Mouse (Mus musculus): ENCODE measurements at regions not wholly inside any gene's neighbourhood (a gene's known extent, or its start where the extent isn't known, plus 50 kb on each side); places are given as distances from the start of the nearest gene placed in this dataset.

DNA sequence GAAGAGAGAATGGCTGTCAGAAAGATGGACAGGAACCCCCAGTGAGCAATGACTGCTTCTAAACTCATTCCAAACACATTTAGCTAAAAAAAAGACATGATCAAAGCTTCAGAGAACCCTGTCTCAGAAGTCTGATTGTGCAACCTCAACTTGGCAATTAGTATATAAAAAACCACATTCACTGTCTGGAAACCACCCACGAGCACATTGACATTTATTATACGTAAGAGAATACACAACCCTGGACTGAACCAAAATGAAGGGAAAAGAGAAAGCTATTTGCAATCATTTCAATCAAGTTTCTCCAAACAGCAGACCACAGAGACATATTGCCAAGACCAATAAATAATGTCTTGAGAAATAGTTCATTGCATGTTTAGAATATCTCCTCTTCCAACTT is 820.7 kb upstream of the Adgrl2 start:
- no peak for DNase-seq (ENCODE audit: low spot score)

DNA sequence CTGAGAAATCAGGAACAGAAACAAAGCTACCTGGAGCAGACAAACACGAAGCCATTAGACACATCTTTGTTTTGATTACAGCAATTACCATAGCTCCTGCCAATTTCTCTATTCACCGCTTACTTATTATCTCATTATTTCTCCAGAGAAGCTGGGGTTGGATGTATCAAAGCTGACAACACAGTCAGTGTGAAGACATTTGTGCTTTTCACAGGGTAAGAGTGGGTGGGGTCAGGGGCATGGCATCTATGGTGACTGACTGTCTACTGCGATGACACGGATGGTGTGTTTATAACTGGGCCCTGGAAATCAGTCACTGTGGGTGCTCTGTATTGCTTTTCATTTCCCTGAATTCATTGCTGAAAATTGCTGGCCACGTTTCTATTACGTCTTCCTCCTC is 815.0 kb upstream of the Adgrl2 start:
- DNase-seq (ENCODE audit: low spot score), result no peak

DNA sequence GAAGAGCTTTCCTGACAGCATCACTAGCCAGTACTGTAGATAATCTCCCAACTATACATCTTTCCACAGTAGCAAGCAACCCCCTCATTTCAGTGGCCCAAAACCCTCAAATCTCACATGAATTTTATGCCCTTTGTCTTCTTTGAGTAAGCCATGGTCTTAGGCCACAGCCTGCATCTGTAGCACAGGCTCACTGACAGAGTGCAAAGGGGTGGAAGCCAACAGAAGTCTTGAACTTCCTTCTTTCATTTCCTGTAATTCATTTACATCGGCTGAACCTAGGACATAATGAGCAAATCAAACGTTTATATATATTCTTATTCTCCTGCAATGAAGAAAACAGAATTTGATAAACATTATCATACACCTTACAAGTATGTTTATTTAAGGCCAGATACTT is 805.8 kb upstream of the Adgrl2 start:
- DNase-seq (ENCODE audit: low spot score), result no peak

DNA sequence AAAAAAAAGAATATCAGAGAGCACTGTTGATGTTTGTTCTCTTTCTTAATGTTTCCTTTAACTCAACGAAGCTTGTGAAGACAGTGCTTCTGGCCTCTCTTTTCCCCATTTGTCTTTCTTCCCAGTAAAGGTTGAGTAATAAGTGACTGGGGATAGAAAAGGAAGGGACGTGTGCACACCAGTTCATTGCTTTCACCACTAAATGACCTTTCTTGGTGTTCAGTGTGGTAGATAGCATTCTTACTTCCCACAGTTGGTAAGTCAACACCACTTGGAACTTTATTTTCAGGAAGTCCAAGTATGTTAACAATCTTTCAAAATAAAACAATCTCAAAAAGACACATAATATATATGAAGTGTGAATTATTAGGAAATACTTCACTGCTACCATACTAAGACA is 801.2 kb upstream of the Adgrl2 start:
- no peak for DNase-seq (ENCODE audit: low spot score)

DNA sequence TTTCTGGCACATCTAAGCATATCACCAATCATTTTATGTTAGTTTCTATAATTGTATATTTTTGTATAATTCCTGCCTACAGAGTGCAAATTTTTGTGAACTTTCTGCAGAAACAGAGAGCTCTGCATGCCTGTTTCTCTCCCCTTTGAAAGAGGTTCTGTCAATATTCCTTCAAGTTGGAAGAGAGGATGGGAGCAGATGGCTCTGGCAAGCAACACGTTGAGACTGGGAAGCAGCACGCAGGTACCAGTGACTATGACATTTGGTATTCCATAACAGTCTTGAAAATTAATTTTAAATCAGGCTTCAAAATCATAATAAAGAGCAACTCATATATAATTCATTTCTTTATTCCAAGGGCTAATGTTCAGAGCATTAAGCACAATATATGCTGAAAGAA is 795.7 kb upstream of the Adgrl2 start:
- no peak for DNase-seq (ENCODE audit: low spot score)

DNA sequence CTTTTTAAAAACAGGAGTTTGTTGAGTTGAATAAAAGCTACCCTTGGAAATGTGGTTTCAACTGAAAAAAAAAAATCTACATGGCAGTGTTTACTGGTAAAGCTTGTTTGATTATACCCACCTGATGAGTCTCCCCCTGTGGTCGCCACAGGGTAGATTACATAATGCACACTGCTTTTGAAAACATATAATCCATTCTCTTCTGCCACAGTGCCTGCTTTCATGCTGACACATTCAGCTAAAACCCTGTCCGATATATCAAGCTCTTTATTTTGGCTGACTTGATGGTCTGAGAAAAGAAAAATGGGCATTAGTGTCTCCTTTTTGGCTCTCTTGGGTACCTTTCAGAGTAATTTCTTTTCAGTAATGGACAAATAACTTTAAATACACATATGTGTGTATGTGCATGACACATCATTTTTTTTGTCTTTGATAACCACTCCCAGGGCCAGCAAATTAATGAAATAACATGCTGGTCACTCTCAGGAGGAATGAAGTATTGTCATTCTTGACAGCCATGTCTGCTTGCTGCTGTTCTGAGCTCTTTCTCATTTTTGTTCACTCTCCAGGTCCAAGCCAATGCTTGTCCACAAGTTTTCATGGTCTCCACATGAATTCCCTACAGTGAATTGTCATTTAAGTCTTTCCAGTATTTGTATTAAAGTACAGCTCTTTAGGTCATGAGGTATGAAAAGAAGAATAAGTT is 793.7 kb upstream of the Adgrl2 start:
- DNase-seq (ENCODE audit: low spot score), result no peak

DNA sequence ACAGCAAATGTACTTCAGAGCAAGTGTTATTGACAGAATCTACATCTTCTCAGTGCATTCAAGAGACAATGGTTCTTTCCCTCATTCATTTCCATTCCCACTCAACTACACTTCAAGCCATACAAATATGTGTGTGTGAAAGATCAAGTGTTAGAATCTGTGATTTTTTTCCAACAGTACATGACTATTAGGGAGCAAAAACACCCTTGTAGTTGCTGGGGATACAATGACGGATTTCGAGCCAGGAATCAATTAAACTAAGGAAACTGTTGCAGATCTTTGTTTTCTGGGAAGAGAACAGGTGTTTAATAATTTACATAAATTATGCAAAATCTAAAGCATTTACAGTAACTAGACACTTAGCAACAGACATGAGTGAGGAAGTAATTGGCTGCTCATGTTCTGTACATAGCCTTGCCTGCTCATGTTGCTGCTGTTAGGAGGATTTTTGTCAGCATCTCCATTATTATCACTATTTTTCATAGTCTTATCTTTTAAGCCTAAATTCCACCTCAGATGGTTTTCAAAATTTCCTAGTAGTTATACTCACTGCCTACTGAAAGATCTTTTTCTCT is 777.6 kb upstream of the Adgrl2 start:
- no peak for DNase-seq (ENCODE audit: low spot score)

DNA sequence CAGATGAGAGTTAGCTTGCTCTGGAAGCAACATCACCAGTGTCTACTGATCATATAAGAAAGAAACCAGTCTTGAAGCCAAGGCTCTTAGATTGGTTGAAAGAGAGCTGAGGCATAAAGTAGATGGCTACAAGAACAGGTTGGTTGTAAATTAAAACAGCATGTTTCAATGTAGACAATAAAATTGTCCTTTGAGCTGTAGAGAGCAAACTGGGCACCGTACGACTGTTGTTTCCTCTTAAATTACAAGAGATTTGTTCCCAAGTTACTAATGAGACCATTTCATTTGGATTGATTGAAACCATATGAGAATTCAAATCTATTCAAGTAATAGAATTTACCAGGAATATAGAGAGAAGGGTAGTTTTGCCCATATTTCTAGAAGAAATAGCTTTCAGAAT is 770.9 kb upstream of the Adgrl2 start:
- no peak for DNase-seq (ENCODE audit: low spot score)

DNA sequence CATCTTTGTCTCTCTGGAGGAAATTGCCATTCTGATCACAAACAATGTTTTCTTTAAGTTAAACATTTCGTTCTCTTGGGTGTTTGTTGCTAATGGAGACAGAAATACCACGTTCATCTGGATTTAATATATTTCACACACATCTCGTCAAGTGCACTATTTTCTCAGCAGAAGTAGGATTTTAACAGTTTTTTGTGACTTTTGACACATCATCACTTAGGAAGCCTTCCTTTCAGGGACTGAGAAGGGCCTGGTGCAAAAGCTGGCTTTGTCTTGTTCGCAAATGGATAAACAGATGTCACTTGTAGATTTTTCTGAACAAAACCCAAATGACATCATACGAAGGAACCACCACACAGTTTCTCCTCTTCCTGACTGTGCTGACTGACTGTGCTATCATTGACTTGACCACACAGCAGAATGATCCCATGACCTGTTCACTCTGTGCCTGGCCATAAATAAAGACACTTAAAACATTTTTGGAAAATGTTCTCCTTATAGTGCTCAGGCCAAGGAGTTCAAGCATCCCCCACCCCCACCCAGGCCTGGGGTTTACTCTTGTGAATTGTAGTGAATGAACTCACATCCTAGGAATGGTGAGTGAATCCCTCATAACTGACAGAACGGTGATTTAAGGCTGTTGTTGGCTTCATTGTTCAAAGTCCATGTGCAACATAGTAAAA is 767.7 kb upstream of the Adgrl2 start:
- DNase-seq (ENCODE audit: low spot score), result no peak

DNA sequence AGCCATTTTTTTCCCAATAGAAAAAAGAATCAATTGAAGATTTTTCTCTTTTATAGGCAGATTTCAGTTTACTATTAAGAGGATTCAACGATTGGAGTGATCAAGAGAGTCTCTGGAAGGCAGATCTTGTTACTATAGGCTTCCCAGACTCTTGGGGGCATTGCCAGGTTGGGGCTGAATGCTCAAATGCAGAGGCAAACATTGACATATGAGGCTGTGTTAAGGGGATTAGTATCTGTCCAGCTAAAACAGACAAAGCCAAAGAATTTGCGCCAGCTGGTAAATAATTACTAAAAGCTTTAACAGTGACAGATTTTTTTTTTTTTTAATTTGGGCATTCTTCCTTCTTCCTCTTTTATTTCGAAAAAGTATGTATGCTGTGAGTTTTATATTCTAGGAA is 745.7 kb upstream of the Adgrl2 start:
- no peak for DNase-seq (ENCODE audit: low spot score)

DNA sequence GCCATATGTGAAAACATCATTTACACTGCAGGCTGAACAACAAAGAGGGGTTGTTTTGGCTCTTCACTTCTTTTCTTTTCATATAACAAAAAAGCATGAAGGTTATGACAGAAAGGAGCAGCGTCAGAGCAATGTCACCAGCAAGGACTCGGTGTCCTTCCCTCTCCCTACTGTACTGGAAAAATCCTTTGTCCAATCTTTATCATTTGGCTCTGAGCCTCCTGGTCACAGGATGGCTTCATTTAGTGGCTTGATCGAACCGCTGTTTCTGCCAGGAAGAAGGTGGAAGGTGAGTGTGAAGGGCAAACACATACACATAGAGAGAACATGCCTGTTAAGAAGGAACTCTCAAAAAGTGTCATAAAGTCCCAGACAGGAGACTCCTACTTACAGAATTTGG is 735.9 kb upstream of the Adgrl2 start:
- DNase-seq (ENCODE audit: low spot score), result no peak

DNA sequence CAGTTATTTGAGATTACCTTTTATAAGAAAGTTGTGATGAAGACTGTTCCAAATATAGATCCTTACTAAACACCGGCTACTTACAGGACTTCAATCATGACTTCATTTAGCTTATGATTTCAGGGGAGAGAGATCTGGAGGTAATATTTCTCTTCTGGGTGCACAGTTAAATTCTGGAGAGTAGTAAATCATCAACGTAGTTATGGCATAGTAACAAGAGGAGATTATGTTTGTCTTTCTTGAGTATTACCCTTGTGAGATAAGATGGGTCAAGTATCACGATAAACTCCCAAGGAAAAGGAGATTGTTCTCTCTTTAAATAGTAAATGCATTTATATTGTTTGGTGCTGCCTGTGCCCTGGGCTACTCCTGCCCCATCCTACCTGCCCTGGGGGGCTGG is 734.5 kb upstream of the Adgrl2 start:
- DNase-seq (ENCODE audit: low spot score), result no peak

DNA sequence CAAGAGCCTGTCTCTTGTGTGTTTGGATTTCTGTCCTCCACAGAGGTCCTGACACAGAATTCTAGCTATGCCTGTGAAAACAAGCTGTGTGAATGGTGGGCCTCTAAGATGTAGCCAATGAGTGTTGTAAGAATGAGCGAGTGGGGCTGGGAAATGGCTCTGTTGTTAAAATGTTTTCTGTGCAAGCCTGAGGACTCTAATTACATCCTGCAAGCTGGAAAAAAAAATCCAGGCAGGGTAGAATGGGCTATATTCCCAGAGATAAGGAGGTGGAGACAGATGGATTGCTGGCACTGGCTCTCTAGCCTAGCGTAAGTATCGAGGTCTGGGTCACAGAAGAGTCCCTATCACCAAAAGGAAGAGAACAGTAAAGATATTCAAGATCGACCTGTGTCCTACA is 731.5 kb upstream of the Adgrl2 start:
- no peak for DNase-seq (ENCODE audit: low spot score)

DNA sequence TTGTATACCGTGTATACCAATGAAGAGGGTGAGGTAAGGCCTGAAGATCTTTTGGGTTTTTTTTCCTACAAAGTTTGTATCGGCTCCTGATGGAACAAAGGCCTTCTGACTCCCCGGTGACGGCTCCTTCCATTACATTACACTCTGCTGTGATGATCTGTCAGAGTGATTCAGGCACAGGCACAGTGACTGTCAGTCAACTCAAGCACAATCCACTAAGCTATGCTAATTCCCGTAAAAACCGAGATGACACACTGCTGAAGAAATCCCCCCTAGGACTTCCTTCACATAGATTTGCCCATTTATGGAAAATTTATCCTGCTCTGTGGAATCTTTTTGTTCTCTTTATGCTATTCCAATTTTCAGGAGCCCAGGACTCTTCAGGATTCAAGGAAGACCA is 730.0 kb upstream of the Adgrl2 start:
- no peak for DNase-seq (ENCODE audit: low spot score)

DNA sequence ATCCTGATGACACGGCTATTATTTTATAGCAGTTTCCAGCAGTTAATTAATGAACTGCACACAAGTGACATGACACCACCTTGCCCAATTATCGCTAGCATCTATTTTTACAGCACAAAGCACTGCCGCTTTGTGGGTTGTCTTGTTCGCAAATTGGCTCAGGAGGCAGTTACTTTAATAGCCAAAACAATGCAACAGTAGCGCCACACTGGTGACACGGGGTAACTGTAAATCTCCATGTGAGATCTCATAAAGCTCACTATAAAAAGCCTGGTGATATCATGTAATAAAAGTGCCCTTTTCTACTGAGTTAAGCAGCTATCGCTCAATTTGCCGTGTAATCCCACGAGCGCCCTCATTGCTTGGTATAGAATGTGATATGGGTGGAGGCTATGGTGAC is 715.4 kb upstream of the Adgrl2 start:
- no peak for DNase-seq (ENCODE audit: low spot score)

DNA sequence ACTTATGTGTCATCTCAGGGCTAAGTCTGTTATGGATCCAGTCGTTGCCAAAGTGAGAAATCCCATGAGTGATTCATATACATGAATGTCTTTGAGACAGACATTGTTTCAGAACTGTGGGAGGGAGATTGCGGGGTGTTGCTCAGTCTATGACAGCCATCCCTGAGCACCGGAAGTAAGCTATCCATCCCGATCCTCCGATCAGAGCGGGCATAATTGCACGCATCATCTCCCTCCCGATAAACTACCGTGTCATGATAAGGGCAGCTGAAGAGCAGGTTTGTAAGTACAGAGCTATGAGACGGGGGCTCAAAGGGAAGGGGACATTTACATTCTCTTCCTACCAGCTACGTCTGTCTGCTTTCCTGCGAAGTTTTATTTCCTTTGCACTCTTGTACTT is 715.0 kb upstream of the Adgrl2 start:
- no peak for DNase-seq (ENCODE audit: low spot score)

DNA sequence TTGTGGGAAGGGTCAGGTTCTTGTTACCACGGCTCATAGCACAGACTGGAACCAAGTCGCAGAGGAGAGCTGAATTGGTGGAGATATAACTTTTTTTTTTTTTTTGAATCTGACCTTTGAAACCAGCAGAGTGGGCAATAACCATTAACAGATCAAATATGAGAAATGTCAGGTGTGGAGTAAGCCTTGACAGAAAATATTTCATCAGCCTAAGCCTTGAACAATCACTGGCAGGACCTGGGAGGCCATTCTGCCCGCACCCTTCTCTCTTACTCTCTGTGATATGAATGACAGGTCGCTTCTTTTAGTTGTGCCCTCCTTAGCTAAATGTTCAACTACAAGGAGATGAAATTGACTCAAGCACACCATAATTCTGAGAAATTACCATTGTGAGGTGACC is 714.1 kb upstream of the Adgrl2 start:
- DNase-seq (ENCODE audit: low spot score), result no peak

DNA sequence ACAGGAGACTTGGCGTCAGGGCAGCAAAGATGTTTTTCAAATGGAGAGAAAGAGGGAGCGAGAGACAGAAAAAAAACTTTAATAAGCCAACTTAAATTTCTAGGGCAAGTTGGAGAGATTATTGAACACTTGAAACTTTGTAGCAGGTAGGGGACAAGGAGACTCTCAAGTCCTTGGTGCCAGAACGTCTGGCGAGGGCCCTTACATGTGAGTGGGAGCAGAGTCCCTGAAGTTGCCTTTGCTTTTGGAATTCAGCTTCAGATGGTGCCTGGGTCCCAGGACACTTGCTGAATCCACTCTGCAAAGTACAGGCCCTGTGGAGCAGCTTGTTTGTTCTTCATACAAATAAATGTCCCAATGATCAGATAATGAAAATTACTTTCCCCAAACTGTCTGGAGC is 693.2 kb upstream of the Adgrl2 start:
- DNase-seq (ENCODE audit: low spot score), result no peak

DNA sequence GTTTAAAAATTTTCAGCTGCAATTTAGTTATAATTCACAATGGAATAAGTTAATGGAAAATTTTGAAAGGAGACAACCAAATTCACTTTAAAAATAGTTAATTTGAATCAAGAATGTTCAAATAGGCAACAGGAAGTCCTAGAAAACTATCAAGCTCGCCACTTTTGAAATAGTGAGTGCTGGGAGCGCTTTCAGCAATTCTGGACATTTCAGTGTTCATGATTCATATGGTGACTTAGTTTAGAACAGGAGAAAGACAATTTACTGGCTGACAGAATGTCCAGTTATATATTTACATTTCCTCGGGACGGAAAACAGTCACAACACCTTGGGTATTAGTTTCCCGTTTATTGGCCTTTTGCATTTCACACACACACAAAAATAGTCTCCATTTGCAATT is 691.9 kb upstream of the Adgrl2 start:
- DNase-seq (ENCODE audit: low spot score), result no peak

DNA sequence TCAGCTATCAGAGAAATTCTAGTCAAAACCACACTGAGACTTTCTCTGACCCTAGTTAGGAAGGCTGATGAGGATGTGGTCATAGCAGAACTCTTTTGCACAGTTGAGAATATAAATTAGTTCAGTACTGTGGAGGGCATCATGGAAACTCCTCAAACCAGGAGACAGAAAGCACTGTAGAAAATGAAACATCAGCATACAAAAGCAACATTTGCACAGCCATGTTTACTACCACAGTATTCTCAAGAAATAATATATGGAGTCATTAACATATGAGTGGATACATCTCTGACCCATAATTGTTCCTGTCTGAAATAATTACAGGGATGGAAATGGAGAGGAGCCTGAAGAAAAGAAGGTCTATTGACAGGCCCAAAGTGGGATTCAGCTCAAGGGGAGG is 683.6 kb upstream of the Adgrl2 start:
- no peak for DNase-seq (ENCODE audit: low spot score)

DNA sequence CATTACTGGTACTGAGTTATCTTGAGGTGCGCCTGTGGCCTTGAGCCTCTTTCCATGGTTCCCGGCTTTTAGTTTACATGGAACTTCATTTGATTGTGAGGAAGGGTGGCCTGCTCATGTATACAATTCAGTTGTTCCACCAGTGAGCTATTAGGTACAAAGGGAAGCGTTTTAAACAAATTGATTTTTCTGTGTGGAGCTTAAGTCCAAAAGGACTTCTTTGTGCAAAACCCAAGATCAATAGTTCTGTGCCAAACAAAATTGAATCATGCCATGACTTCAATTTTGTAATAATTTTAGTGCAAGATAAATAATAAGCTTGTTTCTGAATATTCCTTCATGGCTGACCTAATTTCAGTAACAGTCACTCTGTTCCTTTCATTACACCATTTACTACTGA is 674.3 kb upstream of the Adgrl2 start:
- DNase-seq (ENCODE audit: low spot score), result no peak

DNA sequence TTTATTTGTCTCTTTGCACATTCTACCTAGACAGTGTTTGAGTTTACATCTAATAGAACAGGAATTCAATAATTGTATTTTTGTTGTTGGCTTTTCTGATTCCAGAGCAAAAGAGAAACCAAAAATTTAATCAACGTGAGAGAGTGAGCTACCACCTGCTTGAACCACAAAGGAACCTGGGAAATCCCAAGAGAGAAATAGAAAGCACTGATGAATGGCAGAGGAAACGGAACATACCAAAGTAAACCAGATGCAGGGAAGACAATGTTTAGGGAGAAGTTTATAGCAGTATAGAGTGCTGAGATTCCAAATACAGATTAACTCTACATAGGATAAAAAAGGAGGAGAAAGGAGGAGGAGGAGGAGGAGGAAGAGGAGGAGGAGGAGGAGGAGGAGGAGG is 648.0 kb upstream of the Adgrl2 start:
- DNase-seq (ENCODE audit: low spot score), result no peak

DNA sequence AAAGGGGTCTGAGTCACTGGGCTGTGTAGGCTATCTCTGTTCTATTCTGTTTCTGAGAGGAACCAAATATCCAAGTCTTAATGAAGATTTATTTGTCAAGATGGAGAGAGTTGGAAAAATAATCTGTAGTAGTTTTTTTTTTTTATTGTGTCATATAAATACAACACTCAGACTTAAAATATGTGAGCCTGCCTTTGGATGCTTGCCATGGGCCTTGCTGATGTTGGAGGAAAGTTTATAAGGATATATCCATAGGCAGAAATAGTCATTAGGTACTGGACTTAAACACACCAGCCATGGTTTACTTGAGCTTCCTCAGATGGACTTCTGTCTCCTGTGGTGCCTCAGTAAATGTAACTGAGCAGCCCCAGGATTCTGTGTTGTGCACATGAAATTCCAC is 635.8 kb upstream of the Adgrl2 start:
- DNase-seq (ENCODE audit: low spot score), result no peak

DNA sequence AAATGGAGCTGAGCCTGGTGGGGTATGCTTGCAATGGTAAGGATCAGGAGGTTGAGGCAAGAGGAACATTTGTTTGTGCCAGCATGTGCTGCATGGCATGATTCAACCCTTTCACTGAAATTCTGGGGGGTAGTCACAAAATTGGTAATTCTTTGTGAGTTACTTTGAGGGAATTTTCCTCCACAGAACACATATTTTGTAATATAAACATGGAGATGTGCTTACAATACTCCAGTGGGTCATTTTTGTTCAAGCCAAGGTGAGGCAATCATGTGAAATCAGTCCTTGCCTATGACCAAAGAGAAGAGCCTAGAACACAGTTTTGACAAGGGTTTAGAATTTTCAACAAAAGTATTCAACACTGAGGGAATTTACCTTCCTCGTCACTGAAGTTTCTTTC is 635.1 kb upstream of the Adgrl2 start:
- DNase-seq (ENCODE audit: low spot score), result no peak
